Mouse (Mus musculus) megakaryocyte, embryonic 14.5 days (primary cell): ENCODE results near the gene Fam196a.

Experiments used
- FLI1 ChIP-seq: IDR thresholded peaks from 2 replicates; pipeline ENCODE4 v1.6.1; 2012; ENCODE audit warnings: low read length, inconsistent platforms, mixed read lengths
- GATA1 ChIP-seq: IDR thresholded peaks from 3 replicates; pipeline ENCODE4 v1.6.1; 2012; ENCODE audit warnings: mixed read lengths, low read length, inconsistent platforms, borderline replicate concordance

DNA sequence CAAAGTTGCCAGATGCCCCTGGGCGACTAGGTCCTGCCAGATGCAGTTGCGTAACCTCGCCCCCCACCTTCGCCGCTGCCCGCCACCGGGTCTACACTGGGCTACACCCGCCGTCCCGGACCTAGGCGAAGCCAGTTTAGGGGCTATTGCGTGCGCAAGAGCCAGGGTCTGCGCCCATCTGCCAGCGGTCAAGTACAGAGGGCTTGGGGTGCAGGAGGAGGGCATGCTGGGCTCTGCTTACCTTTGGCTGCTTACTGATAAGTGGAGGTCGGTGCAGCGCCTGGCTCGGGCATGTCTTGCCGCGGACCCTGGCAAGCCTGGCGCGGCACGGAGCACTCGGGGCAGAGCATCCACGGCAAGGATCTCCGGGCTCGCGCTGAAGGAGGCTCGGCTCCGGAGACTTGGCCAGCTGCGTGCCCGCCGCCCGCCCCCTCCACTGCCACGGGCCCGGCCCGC is 731 bp downstream of the Fam196a start:
- TF ChIP-seq GATA1 = no peak
- TF ChIP-seq FLI1 = no peak
